Mouse (Mus musculus): ENCODE results near the gene Gm13288. TPM values are rescaled to one million over a fixed set of nuclear protein-coding genes. Genes with fewer than 3 reads are reported as not detected.

The Gm13288 gene
- not detected in 2 replicates for polyA plus RNA-seq (2021; fragmentation: Nextera tagmentation)
- long read RNA-seq, experiment 1, result 0 reads
- long read RNA-seq, experiment 2, result 0 reads

GRCm38 (mm10) chr4:88805231-88805630 is at the start of gene Gm13288:
TSS of gene Gm13288 (plus strand) at chr4:88805531.

GRCm38 (mm10) chr4:88759610-88760268 is 45.6 kb upstream of the Gm13288 start, which contains the start of gene Gm13283:
TSS of gene Gm13283 (plus strand) at chr4:88760119.

GRCm38 (mm10) chr4:88773534-88773933 is 31.8 kb upstream of the Gm13288 start, which contains the start of gene Gm13290:
TSS of gene Gm13290 (plus strand) at chr4:88773834.

GRCm38 (mm10) chr4:88776622-88777021 is 28.7 kb upstream of the Gm13288 start, which contains the start of gene Gm13289:
TSS of gene Gm13289 (plus strand) at chr4:88776922.

GRCm38 (mm10) chr4:88779550-88779949 is 25.8 kb upstream of the Gm13288 start, which contains the start of gene Gm13272:
TSS of gene Gm13272 (plus strand) at chr4:88779850.

GRCm38 (mm10) chr4:88781831-88782230 is 23.5 kb upstream of the Gm13288 start, which contains the start of gene Ifnz:
TSS of gene Ifnz (plus strand) at chr4:88782131.

GRCm38 (mm10) chr4:88785409-88785808 is 19.9 kb upstream of the Gm13288 start, which contains the start of gene Gm13276:
TSS of gene Gm13276 (plus strand) at chr4:88785709.

GRCm38 (mm10) chr4:88788402-88788801 is 16.9 kb upstream of the Gm13288 start, which contains the start of gene Gm13277:
TSS of gene Gm13277 (plus strand) at chr4:88788632.

GRCm38 (mm10) chr4:88791250-88791649 is 14.1 kb upstream of the Gm13288 start, which contains the start of gene Gm13278:
TSS of gene Gm13278 (plus strand) at chr4:88791550.

GRCm38 (mm10) chr4:88793936-88794675 is 11.2 kb upstream of the Gm13288 start, which contains the start of gene Gm13275:
TSS of gene Gm13275 (plus strand) at chr4:88794487.

GRCm38 (mm10) chr4:88797097-88797496 is 8.2 kb upstream of the Gm13288 start, which contains the start of gene Gm13279:
TSS of gene Gm13279 (plus strand) at chr4:88797397.

GRCm38 (mm10) chr4:88799365-88799764 is 6.0 kb upstream of the Gm13288 start, which contains the start of gene Gm13285:
TSS of gene Gm13285 (plus strand) at chr4:88799665.

GRCm38 (mm10) chr4:88802954-88803353 is 2.4 kb upstream of the Gm13288 start, which contains the start of gene Gm13287:
TSS of gene Gm13287 (plus strand) at chr4:88803254.

GRCm38 (mm10) chr4:88815928-88816327 is 10.6 kb downstream of the Gm13288 start, which contains the start of gene Ifna7:
TSS of gene Ifna7 (plus strand) at chr4:88816228.

GRCm38 (mm10) chr4:88819659-88820058 is 14.3 kb downstream of the Gm13288 start, which contains the start of gene Ifna11:
TSS of gene Ifna11 (plus strand) at chr4:88819959.

GRCm38 (mm10) chr4:88827116-88827515 is 21.8 kb downstream of the Gm13288 start, which contains the start of gene Ifna6:
TSS of gene Ifna6 (plus strand) at chr4:88827416.

GRCm38 (mm10) chr4:88835225-88835624 is 29.9 kb downstream of the Gm13288 start, which contains the start of gene Ifna5:
TSS of gene Ifna5 (plus strand) at chr4:88835525.

GRCm38 (mm10) chr4:88841438-88841911 is 36.1 kb downstream of the Gm13288 start, which contains the start of gene Ifna4:
TSS of gene Ifna4 (plus strand) at chr4:88841861.

GRCm38 (mm10) chr4:88849698-88850097 is 44.4 kb downstream of the Gm13288 start, which contains the start of gene Ifna1:
TSS of gene Ifna1 (plus strand) at chr4:88850087.

All from layer of hippocampus, adult 6 months (tissue).